Mouse (Mus musculus) forebrain, embryonic 12.5 days (tissue): ENCODE data around the gene Chrdl2. TPM values are rescaled to one million over a fixed set of nuclear protein-coding genes. Genes with fewer than 3 reads are reported as not detected.
"Not testable (repeated sequence)": the region's sequence is repeated elsewhere in the genome, so short reads cannot be mapped to it uniquely, and the experiment has no call there.

Experiments
- ATAC-seq: fragments of 200-750 bp; cut with Nextera tagmentation; 2 replicates; pipeline ENCODE4 v1.8.0; 2017; ENCODE audit warnings: moderate TSS enrichment; ENCODE audit not compliant: low FRiP score
- H3K27ac ChIP-seq: fragments of 300-500 bp; sonication (generic); 2 replicates; pipeline ENCODE4 v1.5.1; 2016; ENCODE audit warnings: mild to moderate bottlenecking
- H3K27me3 ChIP-seq: fragments of 300-500 bp; sonication (generic); 2 replicates; pipeline ENCODE4 v1.6.1; 2016; ENCODE audit warnings: mild to moderate bottlenecking
- H3K36me3 ChIP-seq: fragments of 300-500 bp; sonication (generic); replicated peaks from 2 replicates; pipeline ENCODE4 v1.6.1; 2016; ENCODE audit warnings: mild to moderate bottlenecking
- H3K4me1 ChIP-seq: fragments of 300-500 bp; sonication (generic); 2 replicates; pipeline ENCODE4 v1.6.1; 2016
- H3K4me2 ChIP-seq: fragments of 300-500 bp; sonication (generic); 2 replicates; pipeline ENCODE4 v1.6.1; 2016; ENCODE audit warnings: mild to moderate bottlenecking, moderate library complexity
- H3K4me3 ChIP-seq: fragments of 300-500 bp; sonication (generic); replicated peaks from 2 replicates; pipeline ENCODE4 v1.5.1; 2016; ENCODE audit warnings: mild to moderate bottlenecking
- H3K9ac ChIP-seq: fragments of 300-500 bp; sonication (generic); 2 replicates; pipeline ENCODE4 v1.6.1; 2016; ENCODE audit warnings: mild to moderate bottlenecking
- H3K9me3 ChIP-seq: fragments of 300-500 bp; sonication (generic); 2 replicates; pipeline ENCODE4 v1.6.1; 2016
- WGBS: fragments of 180-500 bp; shearing (Covaris S2); methylation state at CpG from one replicate; pipeline ENCODE4 v1.1.7; 2016; 5-methylcytosine and 5-hydroxymethylcytosine counted together
- polyA plus RNA-seq: library from polyadenylated mRNA; unstranded; fragments of >200 nt; fragmentation: Nextera tagmentation; extraction: Ambion mirVana; gene quantifications from 2 replicates; pipeline ENCODE4 v1.2.1, GENCODE M21; 2016

The Chrdl2 gene
- polyA plus RNA-seq: 0.13 and 0.20 TPM in 2 replicates

GRCm38 (mm10) chr7:100005790-100006189 lies at the start of gene Chrdl2:
Gene Chrdl2 (plus strand): TSS chr7:100006172.
- Histone ChIP-seq H3K4me2 (peak within 1 kb of the TSS; percentile 93), H3K27me3 (peaks cover 76% of the 10 kb centered on the region), H3K4me1 (peaks cover 18% of the 10 kb centered on the region), H3K9ac (peak within 1 kb of the TSS; percentile 59), H3K27ac (no peak within 1 kb of the TSS), H3K36me3 (no peaks in the 10 kb centered on the region), H3K9me3 (no peaks in the 10 kb centered on the region), H3K4me3 (peak within 1 kb of the TSS; percentile 51)
- WGBS: under 1% methylated on average over 42 of the region's 44 CpGs
- ATAC-seq: peak; percentile 74; the same call in 1 of the 2 replicates

DNA sequence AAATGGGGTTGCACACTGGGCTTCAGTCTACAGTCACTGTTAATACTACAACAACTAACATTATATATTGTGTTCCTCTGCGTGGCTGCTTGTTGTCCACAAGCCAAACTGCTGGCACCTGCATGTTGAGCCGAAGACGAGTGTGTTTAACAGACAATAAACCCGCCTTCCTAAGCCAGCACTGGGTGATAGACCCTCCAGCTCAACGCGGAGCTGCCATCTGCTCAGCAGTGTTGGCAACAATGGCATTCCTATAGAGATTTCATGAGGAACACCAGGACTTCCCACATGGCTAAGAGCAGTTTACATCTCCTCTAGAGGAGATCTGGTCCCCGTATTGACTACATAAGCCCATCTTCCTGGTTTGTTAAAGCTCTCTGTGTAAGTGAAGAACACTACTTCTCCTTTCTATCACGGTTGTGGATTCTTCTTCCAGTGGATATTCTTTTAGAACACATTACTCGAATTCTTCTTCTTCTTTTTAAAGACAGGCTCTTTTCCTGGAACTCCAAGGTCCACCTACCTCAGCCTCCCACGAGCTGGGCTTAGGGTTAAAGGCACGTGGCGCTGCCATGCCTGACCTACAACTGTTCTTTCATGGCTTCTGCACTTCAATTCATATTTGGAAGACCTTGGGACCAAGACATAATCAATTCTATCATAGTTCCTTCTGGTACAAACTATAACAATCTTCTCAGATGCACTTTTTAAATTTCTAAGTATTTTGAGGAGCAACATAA lies 48.6 kb upstream of the Chrdl2 start:
- Histone ChIP-seq H3K4me2 (no peak overlapping the region), H3K9me3 (no peaks in the 10 kb centered on the region), H3K27me3 (no peaks in the 10 kb centered on the region), H3K36me3 (no peaks in the 10 kb centered on the region), H3K27ac (no peak overlapping the region), H3K4me3 (no peak overlapping the region), H3K9ac (no peak overlapping the region), H3K4me1 (no peaks in the 10 kb centered on the region)
- 83% methylated on average over 12 of the region's 12 CpGs for WGBS
- no peak for ATAC-seq

- H3K9ac ChIP-seq, H3K9me3 ChIP-seq, H3K27ac ChIP-seq, H3K4me3 ChIP-seq, H3K27me3 ChIP-seq, H3K4me2 ChIP-seq, ATAC-seq, H3K36me3 ChIP-seq: not testable (repeated sequence)
- WGBS: 90% methylated on average over 2 of the region's 2 CpGs
- H3K4me1 ChIP-seq: peaks cover 17% of the 10 kb centered on the region
Measured at GRCm38 (mm10) chr7:99960571-99960970, 45.4 kb upstream of the Chrdl2 start.

GRCm38 (mm10) chr7:99961518-99961917 lies 44.5 kb upstream of the Chrdl2 start:
- ATAC-seq: no peak
- Histone ChIP-seq H3K4me2 (no peak overlapping the region), H3K27me3 (no peaks in the 10 kb centered on the region), H3K36me3 (no peaks in the 10 kb centered on the region), H3K9me3 (no peaks in the 10 kb centered on the region), H3K9ac (no peak overlapping the region), H3K4me1 (peaks cover 26% of the 10 kb centered on the region), H3K4me3 (no peak overlapping the region), H3K27ac (no peak overlapping the region)
- WGBS: 98% methylated on average over 2 of the region's 2 CpGs

DNA sequence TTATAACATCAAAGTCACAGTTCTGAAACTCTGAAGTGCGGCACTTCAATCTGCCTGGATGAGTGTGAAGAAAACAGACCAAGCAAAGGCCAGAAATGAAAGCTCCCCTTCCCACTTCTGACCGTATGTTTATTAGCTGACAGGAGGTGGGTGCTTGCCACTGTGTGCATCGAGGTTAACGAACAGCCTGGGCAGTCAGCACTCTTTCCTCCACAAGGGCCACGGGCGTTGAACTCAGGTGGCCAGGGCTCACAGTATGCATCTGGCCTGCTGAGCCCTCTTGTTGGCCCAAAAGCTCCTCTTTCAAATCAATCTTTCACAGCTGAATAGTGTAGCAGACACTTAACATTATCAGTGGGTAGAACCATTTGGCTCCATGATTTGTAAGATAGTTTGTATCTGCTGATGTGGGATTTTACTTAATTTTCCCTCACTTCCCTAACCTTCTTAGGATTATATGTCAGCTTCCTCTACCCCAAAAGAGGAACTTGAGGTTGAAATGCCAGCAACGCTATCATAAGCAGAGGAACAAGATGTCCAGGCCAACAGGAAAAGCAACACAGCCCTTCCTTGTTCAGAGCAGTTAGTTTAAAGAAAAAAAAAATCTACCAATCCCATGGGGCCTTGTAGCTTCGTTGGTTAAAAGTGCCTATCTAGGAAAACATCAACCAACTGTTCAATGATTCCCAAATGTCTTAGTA lies 43.3 kb upstream of the Chrdl2 start:
- no peak for ATAC-seq
- H3K4me1 ChIP-seq: peaks cover 38% of the 10 kb centered on the region
- H3K27me3 ChIP-seq: no peaks in the 10 kb centered on the region
- no peak overlapping the region for H3K9ac ChIP-seq
- no peaks in the 10 kb centered on the region for H3K36me3 ChIP-seq
- H3K4me2 ChIP-seq: no peak overlapping the region
- WGBS: 68% methylated on average over 8 of the region's 8 CpGs
- no peak overlapping the region for H3K27ac ChIP-seq
- no peaks in the 10 kb centered on the region for H3K9me3 ChIP-seq
- H3K4me3 ChIP-seq: no peak overlapping the region

GRCm38 (mm10) chr7:99963237-99963860 lies 42.6 kb upstream of the Chrdl2 start:
- no peak for ATAC-seq
- H3K9me3 ChIP-seq: no peaks in the 10 kb centered on the region
- H3K4me1 ChIP-seq: peaks cover 42% of the 10 kb centered on the region
- no peak overlapping the region for H3K4me3 ChIP-seq
- H3K4me2 ChIP-seq: no peak overlapping the region
- no peak overlapping the region for H3K9ac ChIP-seq
- H3K27me3 ChIP-seq: no peaks in the 10 kb centered on the region
- WGBS: 85% methylated on average over 3 of the region's 3 CpGs
- no peak overlapping the region for H3K27ac ChIP-seq
- H3K36me3 ChIP-seq: no peaks in the 10 kb centered on the region

DNA sequence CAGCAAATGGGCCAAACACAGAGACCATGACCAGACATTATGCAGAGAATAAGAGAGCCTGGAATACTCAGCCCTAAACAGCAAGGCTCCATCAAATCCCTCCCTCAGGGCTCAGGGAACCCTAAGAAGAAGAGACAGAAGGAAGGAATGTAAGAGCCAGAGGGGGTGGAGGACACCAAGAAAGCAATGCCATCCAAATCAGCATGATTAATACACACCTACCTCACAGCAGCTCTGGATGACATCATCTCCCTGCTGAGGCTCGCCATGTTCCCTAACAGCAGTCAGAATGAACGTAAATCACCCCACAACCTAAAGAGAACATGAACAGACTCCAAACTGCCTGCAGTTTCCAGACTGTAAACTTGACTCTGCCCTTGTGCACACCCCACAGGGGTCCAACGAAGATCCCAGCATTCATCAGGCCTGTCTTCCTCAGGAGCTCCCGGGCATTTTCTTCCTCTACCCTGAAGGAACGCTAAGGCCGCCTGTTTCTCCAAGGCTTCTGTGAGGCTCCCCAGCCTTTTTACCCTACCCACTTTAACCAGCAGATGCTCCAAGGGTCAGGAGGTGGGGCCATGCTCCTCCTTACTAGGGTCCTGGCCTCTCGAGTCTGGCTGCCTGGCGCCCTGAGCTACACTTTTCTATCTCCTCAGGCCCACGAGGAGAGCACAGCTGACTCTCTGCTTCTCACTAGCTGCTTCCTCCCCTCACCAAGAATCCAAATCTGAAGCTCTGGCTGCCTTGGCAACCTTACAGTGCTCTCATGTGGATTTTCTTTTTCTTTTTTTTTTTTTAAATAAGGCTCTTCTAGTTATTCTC lies 40.7 kb upstream of the Chrdl2 start:
- H3K4me2 ChIP-seq: peak overlapping the region; percentile 1; the same call in 1 of the 2 replicates
- H3K27ac ChIP-seq: peak overlapping the region; percentile 67
- no peaks in the 10 kb centered on the region for H3K27me3 ChIP-seq
- peak; percentile 57; the same call in 1 of the 2 replicates for ATAC-seq
- 33% methylated on average over 9 of the region's 9 CpGs for WGBS
- peaks cover 57% of the 10 kb centered on the region for H3K4me1 ChIP-seq
- no peak overlapping the region for H3K9ac ChIP-seq
- H3K4me3 ChIP-seq: no peak overlapping the region
- H3K36me3 ChIP-seq: no peaks in the 10 kb centered on the region
- no peaks in the 10 kb centered on the region for H3K9me3 ChIP-seq

DNA sequence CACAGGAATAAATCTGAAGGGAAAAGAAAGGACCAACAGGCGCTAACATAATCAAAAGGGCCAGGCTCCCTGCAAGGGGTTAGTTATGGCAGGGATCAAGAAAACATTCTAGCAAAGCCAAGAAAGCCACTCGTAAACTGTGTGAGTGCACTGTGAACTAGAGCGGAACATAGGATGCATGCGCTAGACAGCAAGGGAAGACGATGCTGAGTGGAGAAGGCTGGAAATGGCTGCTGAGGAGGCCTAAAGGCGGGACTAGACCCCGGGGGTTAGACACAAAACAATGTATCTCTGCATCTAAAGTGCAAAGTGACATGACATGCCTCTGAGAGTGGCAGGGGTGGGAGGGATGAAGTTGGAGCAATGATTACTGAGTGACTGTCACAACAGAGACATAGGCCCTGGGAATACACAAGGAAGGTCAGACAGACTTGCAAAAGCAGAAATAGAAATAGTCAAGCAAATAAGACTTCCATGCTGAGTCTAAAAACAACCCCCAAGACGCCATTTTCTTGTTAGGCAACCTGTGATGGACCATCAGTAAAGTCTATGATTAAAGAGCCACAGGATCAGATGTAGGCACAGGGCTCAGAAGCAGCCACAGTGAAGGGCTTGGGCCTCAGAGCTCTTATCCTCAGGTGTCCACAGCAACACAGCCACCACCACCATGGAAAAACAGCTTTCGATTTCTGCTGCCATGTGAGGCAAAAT lies 39.8 kb upstream of the Chrdl2 start:
- Histone ChIP-seq H3K4me1 (peaks cover 61% of the 10 kb centered on the region), H3K9me3 (no peaks in the 10 kb centered on the region), H3K4me3 (no peak overlapping the region), H3K36me3 (no peaks in the 10 kb centered on the region), H3K4me2 (no peak overlapping the region; the same call in 1 of the 2 replicates), H3K27ac (peak overlapping the region; percentile 68), H3K9ac (no peak overlapping the region), H3K27me3 (no peaks in the 10 kb centered on the region)
- WGBS: 42% methylated on average over 9 of the region's 9 CpGs
- peak; percentile 58; the same call in 1 of the 2 replicates for ATAC-seq

DNA sequence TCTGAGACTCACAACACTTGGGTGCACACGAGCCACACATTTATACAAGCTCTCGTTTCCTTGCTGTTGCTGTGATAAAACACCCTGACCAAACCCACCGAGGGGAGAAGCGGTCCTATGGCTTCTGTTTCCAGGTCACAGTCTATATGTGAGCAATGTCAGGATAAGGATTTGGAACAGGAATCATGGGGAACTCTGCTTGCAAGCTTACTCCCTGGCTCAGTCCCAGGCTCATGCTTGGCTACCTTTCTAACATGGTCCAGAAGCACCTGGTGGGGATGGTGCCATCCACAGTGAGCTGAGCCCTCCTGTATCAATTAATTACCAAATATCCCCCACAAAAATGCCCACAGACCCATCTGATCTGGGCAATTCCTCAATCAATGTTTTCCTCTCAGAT lies 36.8 kb upstream of the Chrdl2 start:
- H3K36me3 ChIP-seq: no peaks in the 10 kb centered on the region
- H3K4me1 ChIP-seq: peaks cover 72% of the 10 kb centered on the region
- H3K4me2 ChIP-seq: no peak overlapping the region
- no peak for ATAC-seq
- H3K27ac ChIP-seq: no peak overlapping the region
- H3K9me3 ChIP-seq: no peaks in the 10 kb centered on the region
- H3K4me3 ChIP-seq: no peak overlapping the region
- WGBS: 81% methylated on average over 4 of the region's 4 CpGs
- H3K27me3 ChIP-seq: no peaks in the 10 kb centered on the region
- H3K9ac ChIP-seq: no peak overlapping the region

- no peaks in the 10 kb centered on the region for H3K27me3 ChIP-seq
- H3K9ac ChIP-seq: no peak overlapping the region
- WGBS: 90% methylated on average over 2 of the region's 2 CpGs
- no peaks in the 10 kb centered on the region for H3K36me3 ChIP-seq
- peaks cover 52% of the 10 kb centered on the region for H3K4me1 ChIP-seq
- H3K4me2 ChIP-seq: no peak overlapping the region
- no peaks in the 10 kb centered on the region for H3K9me3 ChIP-seq
- H3K4me3 ChIP-seq: no peak overlapping the region
- no peak overlapping the region for H3K27ac ChIP-seq
- ATAC-seq: no peak
Measured at GRCm38 (mm10) chr7:99971926-99972325, 34.0 kb upstream of the Chrdl2 start.

DNA sequence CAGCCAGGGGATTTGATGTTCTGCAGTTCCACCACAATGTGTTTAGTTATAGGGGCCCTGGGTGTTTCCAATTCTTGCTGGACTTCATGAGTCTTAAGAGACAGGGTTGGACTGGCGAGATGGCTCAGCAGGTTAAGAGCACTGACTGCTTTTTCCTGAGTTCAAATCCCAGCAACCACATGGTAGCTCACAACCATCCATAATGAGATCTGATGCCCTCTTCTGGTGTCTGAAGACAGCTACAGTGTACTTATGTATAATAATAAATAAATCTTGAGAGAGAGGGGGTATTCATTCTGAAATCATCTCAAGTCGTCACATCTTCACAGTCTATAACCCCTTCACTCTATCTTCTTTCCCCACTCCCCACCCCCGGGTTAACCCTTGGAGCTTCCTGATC lies 33.1 kb upstream of the Chrdl2 start:
- H3K27me3 ChIP-seq, H3K4me3 ChIP-seq, H3K9ac ChIP-seq, ATAC-seq, H3K27ac ChIP-seq, H3K4me2 ChIP-seq, H3K9me3 ChIP-seq, H3K36me3 ChIP-seq: not testable (repeated sequence)
- peaks cover 44% of the 10 kb centered on the region for H3K4me1 ChIP-seq
- WGBS: 90% methylated on average over 3 of the region's 3 CpGs
